Comparison of ENCODE assay signal across 17 mouse cellular contexts in the genomic region with DNA sequence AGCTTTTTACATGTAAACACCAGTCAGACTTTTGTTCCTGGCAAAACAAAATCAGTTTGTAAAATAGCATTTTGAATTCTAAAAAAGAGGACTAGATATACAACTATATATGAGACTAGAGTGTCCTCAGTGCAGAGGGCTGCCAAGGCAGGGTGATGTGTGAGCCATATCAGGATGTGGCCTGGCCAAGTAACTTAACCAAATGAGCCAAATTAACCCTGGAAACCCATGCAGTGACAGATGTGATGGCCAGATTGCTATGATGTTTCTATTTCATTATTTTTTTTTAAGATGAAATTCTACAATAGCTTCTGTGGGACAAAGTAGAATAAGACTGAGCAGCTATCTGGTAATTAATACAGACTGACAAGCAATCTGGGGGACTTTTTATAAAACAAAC.
"Had no signal": no experiment of that assay in that cellular context is flagged by ENCODE, and none has a peak within 500 bp of the region (broad histone marks: within the 10 kb centered on the region; RNA-seq: fewer than 3 reads in every experiment).

No protein-coding gene starts in this region.

- H3K27ac ChIP-seq: lung, embryonic 15.5 days; macrophage; midbrain, embryonic 15.5 days; neural tube, embryonic 12.5 days; stomach, embryonic 15.5 days; stomach, postnatal 0 days had no signal

- ATAC-seq: liver, postnatal 0 days; lung, postnatal 0 days; midbrain, embryonic 13.5 days; midbrain, embryonic 15.5 days had no signal

- H3K9ac ChIP-seq: liver, postnatal 0 days; lung, embryonic 15.5 days; midbrain, embryonic 13.5 days; midbrain, embryonic 15.5 days; neural tube, embryonic 12.5 days; stomach, embryonic 15.5 days had no signal

- H3K4me2 ChIP-seq: lung, embryonic 15.5 days; midbrain, embryonic 11.5 days; midbrain, embryonic 13.5 days; midbrain, embryonic 15.5 days; neural tube, embryonic 12.5 days; stomach, embryonic 15.5 days had no signal

- H3K36me3 ChIP-seq: lung, embryonic 15.5 days; midbrain, embryonic 13.5 days; midbrain, embryonic 15.5 days; neural tube, embryonic 12.5 days; stomach, embryonic 15.5 days had no signal

- DNase-seq: liver, postnatal 0 days; lung, postnatal 14 days; lung, postnatal 36 days; right cerebral cortex, postnatal 14 days; thymus, adult 2 months; thymus, postnatal 25 days; thymus, postnatal 4 days had no signal

- H3K4me3 ChIP-seq: lung, embryonic 15.5 days; megakaryocyte, embryonic 14.5 days; midbrain, embryonic 13.5 days; midbrain, embryonic 15.5 days; neural tube, embryonic 12.5 days; stomach, embryonic 15.5 days had no signal

- H3K9me3 ChIP-seq: lung, embryonic 15.5 days; megakaryocyte, embryonic 14.5 days; midbrain, embryonic 13.5 days; midbrain, embryonic 15.5 days; neural tube, embryonic 12.5 days; stomach, embryonic 15.5 days had no signal

- H3K27me3 ChIP-seq: lung, embryonic 15.5 days; megakaryocyte, embryonic 14.5 days; midbrain, embryonic 13.5 days; midbrain, embryonic 15.5 days; neural tube, embryonic 12.5 days; stomach, embryonic 15.5 days had no signal

- H3K4me1 ChIP-seq: lung, embryonic 15.5 days; megakaryocyte, embryonic 14.5 days; neural tube, embryonic 12.5 days; stomach, embryonic 15.5 days had no signal
